Mouse (Mus musculus): ENCODE measurements around the gene Spats1. TPM values are rescaled to one million over a fixed set of nuclear protein-coding genes. Genes with fewer than 3 reads are reported as not detected.

Gene Spats1
- total RNA-seq (2012; rRNA removed) (1.0 and 2.5 TPM in 2 replicates), total RNA-seq (2014; rRNA removed) (1.7 and 2.7 TPM in 2 replicates), polyA plus RNA-seq (2012; ENCODE audit: insufficient read length, low read depth) (1.9 and 2.5 TPM in 2 replicates)

- Histone ChIP-seq H3K36me3 (replicated peaks in 1 of 2; ENCODE audit: control insufficient read depth in 1 of 2, insufficient read depth in 1 of 2, low read length in 1 of 2) (no peaks in the 10 kb centered on the region), H3K9ac (ENCODE audit: insufficient read depth, low read depth) (peak within 1 kb of the TSS; percentile 55; the same call in 1 of the 2 replicates), H3K9me3 (replicated peaks; ENCODE audit: low read length) (no peaks in the 10 kb centered on the region), H3K27me3 (replicated peaks) (peaks cover 6% of the 10 kb centered on the region), H3K79me2 (replicated peaks; ENCODE audit: control insufficient read depth, extremely low read depth, insufficient read depth, poor library complexity, severe bottlenecking) (no peaks in the 10 kb centered on the region), H3K4me2 (ENCODE audit: insufficient read depth, low read depth, poor library complexity, severe bottlenecking) (peak within 1 kb of the TSS; percentile 91), H3K27ac (ENCODE audit: insufficient read depth, low read depth) (no peak within 1 kb of the TSS), H3K4me1 (ENCODE audit: control insufficient read depth in 1 of 2, insufficient read depth in 2 of 2) (peaks cover 3 to 42% of the 10 kb centered on the region in 2 experiments; a peak in 2 of 4 replicates), H3K4me3 (replicated peaks in 1 of 3; ENCODE audit: low read depth in 2 of 3, low read length in 2 of 3, poor library complexity in 1 of 3) (peak within 1 kb of the TSS; percentile 61 to 70 (median 70))
- peak; percentile 85 for TF ChIP-seq SIN3A (IDR thresholded peaks at IDR 0.05; ENCODE audit: low read length)
- no peak for TF ChIP-seq CHD1 (IDR thresholded peaks at IDR 0.05; ENCODE audit: low read depth, low read length)
- TF ChIP-seq MAX (IDR thresholded peaks at IDR 0.05; ENCODE audit: low read length) = no peak
- TF ChIP-seq MAFK (IDR thresholded peaks at IDR 0.05; ENCODE audit: insufficient replicate concordance, low read length) = no peak
- TF ChIP-seq TCF12 (IDR thresholded peaks at IDR 0.05; ENCODE audit: low read depth, low read length) = peak; percentile 56
- no peak for TF ChIP-seq ZNF384 (IDR thresholded peaks at IDR 0.05; ENCODE audit: low read depth, low read length)
- peak; percentile 60 for TF ChIP-seq ZMIZ1 (IDR thresholded peaks at IDR 0.05; ENCODE audit: low read depth, low read length)
- TF ChIP-seq NRF1 (IDR thresholded peaks at IDR 0.05; ENCODE audit: low read depth, low read length) = peak; percentile 43; the same call in 1 of the 2 replicates
- peak; percentile 81 for TF ChIP-seq ELF1 (IDR thresholded peaks at IDR 0.05; ENCODE audit: low read depth, low read length)
- TF ChIP-seq SMC3 (IDR thresholded peaks at IDR 0.05; ENCODE audit: low read depth, low read length) = no peak
- TF ChIP-seq ZKSCAN1 (IDR thresholded peaks at IDR 0.05; ENCODE audit: borderline replicate concordance, low read depth, low read length) = no peak
- no peak for TF ChIP-seq EP300 (IDR thresholded peaks at IDR 0.05; ENCODE audit: low read length)
- TF ChIP-seq POLR2AphosphoS2 (IDR thresholded peaks at IDR 0.05; ENCODE audit: low read depth, low read length) = no peak
- no peak for TF ChIP-seq KAT2A (IDR thresholded peaks at IDR 0.05; ENCODE audit: insufficient replicate concordance, low read length)
- 0 out of 2 replicates have a peak, but pooled peaks have one; percentile 41 for TF ChIP-seq E2F4 (IDR thresholded peaks at IDR 0.05; ENCODE audit: insufficient replicate concordance, low read depth, low read length)
- no peak for TF ChIP-seq BHLHE40 (IDR thresholded peaks at IDR 0.05; ENCODE audit: low read depth, low read length)
- TF ChIP-seq POLR2A (IDR thresholded peaks at IDR 0.05; ENCODE audit: low read depth, low read length) = peak; percentile 69; the same call in 1 of the 2 replicates
- no peak for TF ChIP-seq JUND (conservative IDR thresholded peaks at IDR 0.05; ENCODE audit: low read depth, low read length)
- no peak for TF ChIP-seq ETS1 (conservative IDR thresholded peaks at IDR 0.05; ENCODE audit: low read depth, low read length)
- no peak for TF ChIP-seq RCOR1 (conservative IDR thresholded peaks at IDR 0.05; ENCODE audit: low read depth, low read length)
- TF ChIP-seq UBTF (IDR thresholded peaks at IDR 0.05; ENCODE audit: low read depth, low read length) = no peak
- no peak for TF ChIP-seq RAD21 (IDR thresholded peaks at IDR 0.05; ENCODE audit: low read depth, low read length)
- no peak; the same call in 1 of the 2 replicates for TF ChIP-seq HCFC1 (IDR thresholded peaks at IDR 0.05; ENCODE audit: low read depth, low read length)
- TF ChIP-seq MAZ (IDR thresholded peaks at IDR 0.05; ENCODE audit: low read depth, low read length) = 0 out of 2 replicates have a peak, but pooled peaks have one; percentile 30
- no peak for TF ChIP-seq USF1 (IDR thresholded peaks at IDR 0.05; ENCODE audit: low read depth, low read length)
- TF ChIP-seq NELFE (IDR thresholded peaks at IDR 0.05; ENCODE audit: low read depth, low read length) = peak; percentile 66; the same call in 1 of the 2 replicates
- TF ChIP-seq GABPA (IDR thresholded peaks at IDR 0.05; ENCODE audit: insufficient replicate concordance, low read depth, low read length) = no peak
- TF ChIP-seq MEF2A (IDR thresholded peaks at IDR 0.05; ENCODE audit: borderline replicate concordance, low read depth, low read length) = 0 out of 2 replicates have a peak, but pooled peaks have one; percentile 38
- TF ChIP-seq IRF4 (IDR thresholded peaks at IDR 0.05; ENCODE audit: low read depth, low read length) = no peak; the same call in 1 of the 2 replicates
- TF ChIP-seq CTCF (conservative IDR thresholded peaks at IDR 0.05 in 1 of 2, IDR thresholded peaks at IDR 0.05 in 1 of 2; ENCODE audit: low read depth in 2 of 2, low read length in 2 of 2) = no peak
- no peak for TF ChIP-seq JUN (IDR thresholded peaks at IDR 0.05; ENCODE audit: insufficient read depth, low read depth, low read length)
- peak; percentile 61 for TF ChIP-seq CHD2 (IDR thresholded peaks at IDR 0.05; ENCODE audit: low read length)
- TF ChIP-seq MXI1 (IDR thresholded peaks at IDR 0.05; ENCODE audit: low read depth, low read length) = peak; percentile 95
- TF ChIP-seq TBP (conservative IDR thresholded peaks at IDR 0.05; ENCODE audit: low read depth, low read length) = no peak
- TF ChIP-seq MYC (IDR thresholded peaks at IDR 0.05; ENCODE audit: low read depth, low read length) = no peak
- TF ChIP-seq USF2 (conservative IDR thresholded peaks at IDR 0.05; ENCODE audit: low read depth, low read length) = no peak
- TF ChIP-seq PAX5 (IDR thresholded peaks at IDR 0.05; ENCODE audit: low read length) = no peak
- no peak for TF ChIP-seq ZC3H11A (IDR thresholded peaks at IDR 0.05; ENCODE audit: low read depth, low read length)
- in situ Hi-C loops (cut with MboI; ENCODE audit: low pct_ligation_motif_present, low pct_unique_long_range_greater_than_20kb, low sequenced_read_pairs) = loop anchor here (5.0 to 25.0 kb wide), 2 partner anchors 82 to 187 kb away; partner anchors contain the start of genes Capn11 and Nfkbie
- dilution Hi-C loops (cut with MboI; ENCODE audit: extremely low pct_ligation_motif_present, extremely low pct_unique_long_range_greater_than_20kb, low sequenced_read_pairs) = no loop called here
- DNase-seq (ENCODE audit: extremely low read depth) = peak; percentile 85
Observed at GRCm38 (mm10) chr17:45474669-45475465, at the start of gene Spats1. TSS of gene Spats1 (minus strand) at chr17:45475415.

All from CH12.LX (cell line).